Mouse (Mus musculus) hindbrain, embryonic 13.5 days (tissue): Measurements from ENCODE around the gene Gm20388. TPM values are rescaled to one million over a fixed set of nuclear protein-coding genes. Genes with fewer than 3 reads are reported as not detected.

Source experiments
- ATAC-seq: fragments of 200-750 bp; cut with Nextera tagmentation; 2 replicates; pipeline ENCODE4 v1.8.0; 2017; ENCODE audit warnings: moderate TSS enrichment; ENCODE audit not compliant: low FRiP score
- H3K27ac ChIP-seq: fragments of 300-500 bp; sonication (generic); 2 replicates; pipeline ENCODE4 v1.5.1; 2015; ENCODE audit warnings: inconsistent platforms, mild to moderate bottlenecking, moderate library complexity
- H3K27me3 ChIP-seq: fragments of 300-500 bp; sonication (generic); 2 replicates; pipeline ENCODE4 v1.6.1; 2015; ENCODE audit warnings: mild to moderate bottlenecking, inconsistent platforms
- H3K36me3 ChIP-seq: fragments of 300-500 bp; sonication (generic); 2 replicates; pipeline ENCODE4 v1.6.1; 2015; ENCODE audit warnings: mild to moderate bottlenecking, inconsistent platforms
- H3K4me1 ChIP-seq: fragments of 300-500 bp; sonication (generic); replicated peaks from 2 replicates; pipeline ENCODE4 v1.6.1; 2015; ENCODE audit warnings: inconsistent platforms
- H3K4me2 ChIP-seq: fragments of 300-500 bp; sonication (generic); 2 replicates; pipeline ENCODE4 v1.6.1; 2015; ENCODE audit warnings: inconsistent platforms, mild to moderate bottlenecking, moderate library complexity
- H3K4me3 ChIP-seq: fragments of 300-500 bp; sonication (generic); 2 replicates; pipeline ENCODE4 v1.5.1; 2015; ENCODE audit warnings: mild to moderate bottlenecking, inconsistent platforms
- H3K9ac ChIP-seq: fragments of 300-500 bp; sonication (generic); 2 replicates; pipeline ENCODE4 v1.6.1; 2015; ENCODE audit warnings: mild to moderate bottlenecking, inconsistent platforms
- H3K9me3 ChIP-seq: fragments of 300-500 bp; sonication (generic); 2 replicates; pipeline ENCODE4 v1.6.1; 2016; ENCODE audit warnings: inconsistent platforms
- WGBS: fragments of 180-500 bp; shearing (Covaris S2); methylation state at CpG from one replicate; pipeline ENCODE4 v1.1.7; 2015; 5-methylcytosine and 5-hydroxymethylcytosine counted together
- polyA plus RNA-seq: library from polyadenylated mRNA; unstranded; fragments of >200 nt; fragmentation: Nextera tagmentation; extraction: Ambion mirVana; gene quantifications from 2 replicates; pipeline ENCODE4 v1.2.1, GENCODE M21; 2015

The Gm20388 gene
- polyA plus RNA-seq, 1 experiment from 2014 or later: 1.9 TPM

DNA sequence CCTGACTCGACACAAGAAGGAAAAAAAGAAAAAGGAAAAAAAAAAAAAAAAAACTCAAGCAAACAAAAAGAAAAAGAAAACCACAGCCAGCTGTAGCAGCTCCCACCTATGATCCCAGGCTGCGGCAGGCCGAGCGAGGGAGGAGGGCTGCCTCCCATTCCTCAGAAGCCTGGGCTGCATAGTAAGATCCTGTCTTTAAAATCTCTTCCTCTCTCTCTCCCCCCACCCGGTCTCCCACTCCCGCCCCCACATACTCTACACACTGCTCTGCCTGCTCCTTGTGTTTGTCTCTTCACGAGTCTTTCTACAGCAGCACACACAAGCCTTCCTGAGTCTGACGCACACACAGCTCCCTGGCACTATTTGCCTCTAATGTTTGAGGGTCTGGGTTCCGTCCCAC lies 3211.4 kb downstream of the Gm20388 start:
- Histone ChIP-seq H3K36me3 (no peaks in the 10 kb centered on the region), H3K4me1 (peaks cover 12% of the 10 kb centered on the region), H3K27me3 (peaks cover 65% of the 10 kb centered on the region), H3K9ac (no peak overlapping the region), H3K4me3 (no peak overlapping the region), H3K4me2 (no peak overlapping the region), H3K9me3 (no peaks in the 10 kb centered on the region), H3K27ac (no peak overlapping the region)
- ATAC-seq: no peak
- WGBS: 69% methylated on average over 9 of the region's 9 CpGs

DNA sequence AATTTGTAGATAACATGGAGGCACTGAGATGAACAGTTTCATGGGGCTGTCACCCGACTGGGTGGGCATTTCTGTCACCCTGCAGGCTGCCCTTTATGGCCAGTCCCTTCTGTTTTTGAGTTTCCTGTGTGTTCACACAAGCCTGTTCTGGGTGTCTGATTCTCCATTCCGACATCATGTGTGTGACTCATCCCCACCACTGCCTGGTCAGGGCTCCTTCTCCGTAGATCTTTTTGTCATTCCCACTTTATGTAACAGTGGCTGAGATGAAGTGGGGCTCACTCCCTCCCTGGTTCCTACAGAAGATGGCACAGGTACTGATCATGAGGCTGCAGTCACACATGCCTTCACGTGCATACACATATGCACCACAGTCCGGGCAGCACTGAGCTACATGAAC lies 3212.0 kb downstream of the Gm20388 start:
- no peak for ATAC-seq

DNA sequence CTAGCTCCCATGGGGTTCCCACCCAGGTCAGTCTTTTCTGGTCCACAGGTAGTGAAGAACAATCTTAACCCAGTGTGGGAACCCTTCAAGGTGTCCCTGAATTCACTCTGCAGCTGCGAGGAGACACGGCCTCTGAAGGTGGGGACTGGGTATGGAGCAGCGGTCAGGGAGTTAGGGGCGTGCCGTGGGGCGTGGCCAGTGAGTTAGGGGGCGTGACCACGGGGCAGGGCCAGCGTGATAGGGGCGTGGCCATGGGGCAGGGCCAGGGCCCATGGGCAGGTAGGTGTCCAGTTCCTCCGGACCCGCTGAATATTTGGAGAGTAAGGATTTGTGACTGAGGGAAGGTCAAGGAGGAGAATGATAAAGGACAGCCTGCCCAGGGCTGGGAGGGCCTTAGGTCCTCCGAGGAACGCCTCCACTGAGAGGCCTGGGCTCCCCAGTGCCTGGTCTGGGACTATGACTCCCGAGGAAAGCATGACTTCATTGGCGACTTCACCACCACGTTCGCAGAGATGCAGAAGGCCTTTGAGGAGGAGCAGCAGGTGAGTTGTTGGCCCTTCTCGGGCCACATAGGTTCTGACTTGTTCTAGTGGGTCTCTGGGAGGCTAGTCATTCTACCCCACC lies 3215.7 kb downstream of the Gm20388 start:
- no peak overlapping the region for H3K27ac ChIP-seq
- no peaks in the 10 kb centered on the region for H3K36me3 ChIP-seq
- no peak overlapping the region for H3K9ac ChIP-seq
- ATAC-seq: no peak
- H3K27me3 ChIP-seq: peaks cover 42% of the 10 kb centered on the region
- H3K4me2 ChIP-seq: no peak overlapping the region
- H3K4me3 ChIP-seq: no peak overlapping the region
- H3K9me3 ChIP-seq: no peaks in the 10 kb centered on the region
- no peaks in the 10 kb centered on the region; the same call in 1 of the 2 replicates for H3K4me1 ChIP-seq
- 7% methylated on average over 19 of the region's 19 CpGs for WGBS

More for the DNA sequence above, 3212.0 kb downstream of the Gm20388 start:
- no peak overlapping the region for H3K9ac ChIP-seq
- WGBS: 82% methylated on average over 5 of the region's 5 CpGs
- peaks cover 64% of the 10 kb centered on the region for H3K27me3 ChIP-seq
- no peak overlapping the region for H3K27ac ChIP-seq
- H3K4me2 ChIP-seq: no peak overlapping the region
- no peaks in the 10 kb centered on the region for H3K36me3 ChIP-seq
- H3K9me3 ChIP-seq: no peaks in the 10 kb centered on the region
- no peak overlapping the region for H3K4me3 ChIP-seq
- peaks cover 6% of the 10 kb centered on the region for H3K4me1 ChIP-seq

DNA sequence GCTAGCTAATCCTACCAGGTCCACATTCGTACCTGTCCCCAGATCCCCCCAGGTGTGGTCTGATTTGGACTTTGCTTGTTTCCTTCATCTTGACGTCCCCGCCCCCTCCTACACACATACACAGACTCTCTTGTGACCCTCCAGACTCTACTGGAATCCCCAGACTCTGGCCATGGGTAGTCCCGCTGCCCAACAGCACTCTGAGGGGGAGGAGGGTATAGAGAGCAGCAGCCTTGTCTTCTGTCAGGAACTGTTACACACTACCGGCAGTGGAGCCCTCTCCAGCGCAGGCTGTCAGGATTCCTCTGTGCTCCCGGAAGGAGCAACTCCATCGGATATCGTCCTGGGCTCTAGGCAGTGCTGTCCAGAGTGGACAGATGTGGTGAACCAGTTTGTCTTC lies 3220.4 kb downstream of the Gm20388 start:
- Histone ChIP-seq H3K27me3 (peaks cover 25% of the 10 kb centered on the region), H3K4me1 (peaks cover 17% of the 10 kb centered on the region), H3K36me3 (no peaks in the 10 kb centered on the region), H3K4me2 (no peak overlapping the region), H3K9me3 (no peaks in the 10 kb centered on the region), H3K4me3 (no peak overlapping the region), H3K27ac (no peak overlapping the region), H3K9ac (no peak overlapping the region)
- no peak for ATAC-seq
- whole genome bisulfite sequencing: 65% methylated on average over 9 of the region's 9 CpGs

DNA sequence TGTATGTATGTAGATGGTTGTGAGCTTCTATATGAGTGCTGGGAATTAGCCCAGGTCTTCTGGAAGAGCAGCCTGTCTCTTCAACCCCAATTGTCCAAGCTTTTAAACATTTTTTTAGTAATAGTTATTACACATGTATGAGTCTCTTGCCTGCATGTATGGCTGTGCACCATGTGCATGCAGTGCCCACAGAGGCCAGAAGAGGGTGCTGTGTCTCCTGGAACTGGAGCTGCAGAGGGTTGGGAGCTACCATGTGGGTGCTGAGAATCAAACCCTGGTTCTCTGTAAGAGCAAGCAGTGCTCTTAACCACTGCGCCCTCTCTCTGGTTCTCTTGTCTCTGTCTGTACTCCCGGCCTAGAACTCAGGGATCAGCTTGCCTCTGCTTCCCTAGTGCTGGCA lies 3222.3 kb downstream of the Gm20388 start:
- H3K27me3 ChIP-seq: 0 out of 2 replicates have a peak, but pooled peaks cover 11% of the 10 kb centered on the region
- ATAC-seq: no peak
- H3K4me3 ChIP-seq: no peak overlapping the region
- no peak overlapping the region for H3K27ac ChIP-seq
- peaks cover 30% of the 10 kb centered on the region for H3K4me1 ChIP-seq
- H3K9me3 ChIP-seq: no peaks in the 10 kb centered on the region
- 98% methylated on average over 2 of the region's 2 CpGs for WGBS
- no peaks in the 10 kb centered on the region for H3K36me3 ChIP-seq
- H3K4me2 ChIP-seq: no peak overlapping the region
- no peak overlapping the region for H3K9ac ChIP-seq

DNA sequence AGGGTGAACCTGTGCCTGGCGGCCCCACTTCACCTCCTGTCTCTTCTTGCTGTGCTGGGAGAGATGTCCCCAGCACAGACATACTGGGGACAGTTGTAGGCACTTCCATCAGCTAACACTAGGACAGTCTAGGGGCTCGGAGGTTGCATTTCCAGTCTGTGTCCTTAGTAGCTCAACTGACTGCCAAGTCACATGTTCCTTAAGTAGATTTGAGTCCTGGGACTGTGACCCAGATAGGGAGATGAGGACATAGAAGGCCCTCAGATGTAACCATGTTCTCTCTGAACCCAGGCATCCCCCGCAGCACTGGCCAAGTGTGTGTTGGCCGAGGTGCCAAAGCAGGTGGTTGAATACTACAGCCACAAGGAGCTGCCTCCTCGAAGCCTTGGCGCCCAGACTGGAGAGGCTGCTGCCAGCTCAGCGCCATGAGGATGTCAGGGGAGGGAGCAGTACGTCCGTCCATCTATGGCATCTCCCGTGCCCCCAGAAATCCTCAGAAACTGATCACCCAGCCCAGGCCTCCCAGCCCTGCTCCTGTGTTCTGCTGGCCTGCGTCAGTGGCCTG lies 3223.6 kb downstream of the Gm20388 start:
- ATAC-seq: no peak
- Histone ChIP-seq H3K36me3 (no peaks in the 10 kb centered on the region), H3K9me3 (no peaks in the 10 kb centered on the region), H3K4me3 (no peak overlapping the region), H3K27ac (no peak overlapping the region), H3K27me3 (0 out of 2 replicates have a peak, but pooled peaks cover 5% of the 10 kb centered on the region), H3K9ac (no peak overlapping the region), H3K4me2 (no peak overlapping the region), H3K4me1 (peaks cover 36% of the 10 kb centered on the region)
- WGBS: 86% methylated on average over 11 of the region's 11 CpGs

DNA sequence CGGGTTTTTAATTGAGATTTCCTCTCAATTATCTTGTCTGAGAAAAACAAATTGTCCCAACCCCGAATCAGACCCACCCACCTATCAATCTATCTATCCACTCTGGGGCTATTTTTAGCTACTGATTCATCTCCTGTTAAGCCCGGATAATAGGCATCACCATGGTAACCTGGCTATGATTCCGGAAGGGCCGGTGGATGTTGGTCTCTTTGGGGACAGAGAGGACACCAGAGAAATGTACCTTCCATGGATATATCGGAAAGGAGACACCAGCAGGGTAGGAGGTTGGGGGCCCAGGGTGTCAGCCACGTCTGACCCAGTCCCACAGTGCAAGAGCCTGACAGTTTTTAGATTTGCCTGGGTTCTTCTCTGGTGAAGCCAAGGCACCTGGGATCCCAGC lies 3224.8 kb downstream of the Gm20388 start:
- no peak overlapping the region for H3K4me3 ChIP-seq

GRCm38 (mm10) chr8:123135806-123136205 lies 3225.2 kb downstream of the Gm20388 start:
- Histone ChIP-seq H3K9ac (no peak overlapping the region; the same call in 1 of the 2 replicates), H3K4me1 (peaks cover 36% of the 10 kb centered on the region), H3K36me3 (no peaks in the 10 kb centered on the region), H3K4me3 (no peak overlapping the region), H3K9me3 (no peaks in the 10 kb centered on the region), H3K27me3 (0 out of 2 replicates have a peak, but pooled peaks cover 5% of the 10 kb centered on the region), H3K4me2 (peak overlapping the region; percentile 33), H3K27ac (peak overlapping the region; percentile 73)
- WGBS: 48% methylated on average over 9 of the region's 9 CpGs
- ATAC-seq: no peak

More for the DNA sequence above, 3224.8 kb downstream of the Gm20388 start:
- Histone ChIP-seq H3K27ac (peak overlapping the region; percentile 73), H3K9me3 (no peaks in the 10 kb centered on the region), H3K4me2 (peak overlapping the region; percentile 33), H3K36me3 (no peaks in the 10 kb centered on the region), H3K27me3 (0 out of 2 replicates have a peak, but pooled peaks cover 5% of the 10 kb centered on the region), H3K9ac (no peak overlapping the region; the same call in 1 of the 2 replicates), H3K4me1 (peaks cover 36% of the 10 kb centered on the region)
- 17% methylated on average over 7 of the region's 7 CpGs for WGBS
- no peak for ATAC-seq

DNA sequence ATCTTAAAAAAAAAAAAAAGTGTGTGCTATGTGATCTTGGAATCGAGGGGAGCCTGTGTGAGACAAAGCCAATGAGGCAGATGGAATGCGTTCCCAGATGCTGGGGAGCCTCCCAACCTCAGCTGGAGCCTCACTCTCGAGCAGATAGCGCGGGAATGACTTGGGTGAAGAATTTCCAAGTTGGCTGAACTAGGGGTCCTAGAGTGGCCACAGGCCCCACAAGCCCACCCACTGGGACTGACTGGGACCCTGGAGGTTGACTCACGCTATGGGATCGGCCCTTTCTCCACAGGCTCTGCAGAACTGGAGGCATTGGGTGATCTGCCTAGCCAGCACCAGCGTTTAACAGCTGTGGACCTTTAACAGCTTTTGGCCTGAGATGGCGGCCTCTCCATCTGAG lies 3225.6 kb downstream of the Gm20388 start:
- H3K4me1 ChIP-seq: peaks cover 36% of the 10 kb centered on the region
- no peaks in the 10 kb centered on the region for H3K9me3 ChIP-seq
- H3K27ac ChIP-seq: no peak overlapping the region
- no peak overlapping the region for H3K4me3 ChIP-seq
- H3K27me3 ChIP-seq: 0 out of 2 replicates have a peak, but pooled peaks cover 5% of the 10 kb centered on the region
- no peak overlapping the region for H3K4me2 ChIP-seq
- 88% methylated on average over 9 of the region's 9 CpGs for WGBS
- ATAC-seq: no peak
- no peak overlapping the region for H3K9ac ChIP-seq
- no peaks in the 10 kb centered on the region for H3K36me3 ChIP-seq

DNA sequence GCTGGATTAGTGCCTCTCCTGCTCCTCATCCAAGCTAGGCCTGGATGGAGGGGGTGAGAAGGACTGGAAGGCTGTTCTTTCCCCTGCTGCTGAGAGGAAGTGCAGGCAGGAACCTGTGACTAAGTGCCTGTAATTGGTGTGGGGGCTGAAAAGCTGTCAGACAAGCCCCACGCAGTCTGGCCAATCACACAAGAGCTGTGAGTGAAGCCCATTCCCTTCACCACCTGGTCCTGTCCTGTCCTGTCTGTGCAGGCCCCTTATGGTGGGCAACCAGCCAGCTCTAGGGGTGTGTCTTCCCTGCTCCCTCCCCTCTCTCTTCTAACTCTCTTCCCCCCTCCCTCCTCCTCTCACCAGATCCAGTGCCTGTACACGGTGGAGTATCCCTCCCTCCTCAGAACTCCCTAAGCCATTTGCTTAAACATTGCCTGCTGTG lies 3227.0 kb downstream of the Gm20388 start:
- Histone ChIP-seq H3K9me3 (no peaks in the 10 kb centered on the region), H3K9ac (peak overlapping the region; percentile 51; the same call in 1 of the 2 replicates), H3K4me2 (no peak overlapping the region), H3K27ac (peak overlapping the region; percentile 40; the same call in 1 of the 2 replicates), H3K27me3 (0 out of 2 replicates have a peak, but pooled peaks cover 5% of the 10 kb centered on the region), H3K4me1 (peaks cover 36% of the 10 kb centered on the region), H3K4me3 (no peak overlapping the region), H3K36me3 (no peaks in the 10 kb centered on the region)
- ATAC-seq: peak; percentile 67; the same call in 1 of the 2 replicates
- WGBS: 17% methylated on average over 2 of the region's 2 CpGs

DNA sequence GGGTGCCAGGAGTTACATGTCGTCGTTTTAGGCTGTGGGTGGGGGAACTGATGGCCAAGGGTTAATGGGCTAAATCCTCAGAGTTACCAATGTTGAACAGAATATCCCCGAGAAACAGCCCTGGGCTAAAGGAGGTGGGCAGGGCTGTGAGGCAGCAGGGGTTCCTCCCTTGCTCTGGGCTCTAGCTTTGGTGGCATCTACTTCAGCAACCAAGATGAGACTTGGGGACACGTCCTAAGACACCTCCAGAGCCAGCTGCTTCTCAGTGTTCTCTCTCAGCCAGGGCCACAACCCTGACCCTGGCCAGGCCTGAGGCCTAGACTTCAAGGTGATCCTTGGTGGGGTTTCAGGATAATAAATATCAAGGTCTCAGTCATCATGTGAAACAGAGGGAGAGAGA lies 3228.1 kb downstream of the Gm20388 start:
- Histone ChIP-seq H3K27me3 (0 out of 2 replicates have a peak, but pooled peaks cover 5% of the 10 kb centered on the region), H3K4me2 (no peak overlapping the region), H3K36me3 (no peaks in the 10 kb centered on the region), H3K27ac (no peak overlapping the region), H3K4me1 (peaks cover 36% of the 10 kb centered on the region), H3K9ac (no peak overlapping the region), H3K4me3 (no peak overlapping the region), H3K9me3 (no peaks in the 10 kb centered on the region)
- no peak for ATAC-seq
- WGBS: 71% methylated on average over 4 of the region's 4 CpGs

- no peaks in the 10 kb centered on the region for H3K36me3 ChIP-seq
- no peak overlapping the region for H3K4me3 ChIP-seq
- H3K9me3 ChIP-seq: no peaks in the 10 kb centered on the region
- no peak for ATAC-seq
- no peak overlapping the region for H3K9ac ChIP-seq
- no peak overlapping the region for H3K27ac ChIP-seq
- H3K4me1 ChIP-seq: peaks cover 16% of the 10 kb centered on the region
- H3K4me2 ChIP-seq: no peak overlapping the region
- no peaks in the 10 kb centered on the region for H3K27me3 ChIP-seq
- WGBS: 76% methylated on average over 14 of the region's 14 CpGs
These were observed 3231.3 kb downstream of the Gm20388 start for GRCm38 (mm10) chr8:123141741-123142462.
